Mouse (Mus musculus) stomach, embryonic 14.5 days (tissue): ENCODE data around the gene Kifc3. TPM values are rescaled to one million over a fixed set of nuclear protein-coding genes. Genes with fewer than 3 reads are reported as not detected.
"Not testable (repeated sequence)": the region's sequence is repeated elsewhere in the genome, so short reads cannot be mapped to it uniquely, and the experiment has no call there.

Experiments
- ATAC-seq: fragments of 200-750 bp; cut with Nextera tagmentation; 2 replicates; pipeline ENCODE4 v1.8.0; 2017; ENCODE audit warnings: low read depth, moderate TSS enrichment; ENCODE audit not compliant: insufficient number of reproducible peaks, insufficient read depth, low FRiP score
- H3K27ac ChIP-seq: fragments of 300-500 bp; sonication (generic); 2 replicates; pipeline ENCODE4 v1.5.1; 2014; ENCODE audit warnings: mild to moderate bottlenecking, low read length, moderate library complexity, mixed read lengths
- H3K27me3 ChIP-seq: fragments of 300-500 bp; sonication (generic); 2 replicates; pipeline ENCODE4 v1.6.1; 2014; ENCODE audit warnings: low read length, control low read depth, mixed read lengths; ENCODE audit not compliant: control insufficient read depth, insufficient read depth
- H3K36me3 ChIP-seq: fragments of 300-500 bp; sonication (generic); 2 replicates; pipeline ENCODE4 v1.6.1; 2014; ENCODE audit warnings: mild to moderate bottlenecking, control low read depth, low read length, moderate library complexity, mixed read lengths; ENCODE audit not compliant: control insufficient read depth, insufficient read depth
- H3K4me1 ChIP-seq: fragments of 300-500 bp; sonication (generic); 2 replicates; pipeline ENCODE4 v1.6.1; 2014; ENCODE audit warnings: low read length, control low read depth, mixed read lengths; ENCODE audit not compliant: control insufficient read depth, insufficient read depth
- H3K4me2 ChIP-seq: fragments of 300-500 bp; sonication (generic); replicated peaks from 2 replicates; pipeline ENCODE4 v1.6.1; 2014; ENCODE audit warnings: low read depth, low read length, control low read depth
- H3K4me3 ChIP-seq: fragments of 300-500 bp; sonication (generic); 2 replicates; pipeline ENCODE4 v1.5.1; 2014; ENCODE audit warnings: low read depth, low read length, control low read depth
- H3K9ac ChIP-seq: fragments of 300-500 bp; sonication (generic); replicated peaks from 2 replicates; pipeline ENCODE4 v1.6.1; 2014; ENCODE audit warnings: low read depth, mild to moderate bottlenecking, control low read depth, low read length, moderate library complexity, mixed read lengths
- H3K9me3 ChIP-seq: fragments of 300-500 bp; sonication (generic); 2 replicates; pipeline ENCODE4 v1.6.1; 2016; ENCODE audit warnings: low read depth, low read length, control low read depth; ENCODE audit not compliant: control insufficient read depth
- WGBS: fragments of 180-500 bp; shearing (Covaris S2); extraction: QIAGEN DNeasy Blood & Tissue Kit; methylation state at CpG from one replicate; pipeline ENCODE4 v1.1.7; 2014; 5-methylcytosine and 5-hydroxymethylcytosine counted together
- polyA plus RNA-seq: library from polyadenylated mRNA; unstranded; fragments of >200 nt; fragmentation: Nextera tagmentation; extraction: Ambion mirVana; gene quantifications from 2 replicates; pipeline ENCODE4 v1.2.1, GENCODE M21; 2014

The Kifc3 gene
- polyA plus RNA-seq, 1 experiment from 2014 or later, result 9.3 TPM

DNA sequence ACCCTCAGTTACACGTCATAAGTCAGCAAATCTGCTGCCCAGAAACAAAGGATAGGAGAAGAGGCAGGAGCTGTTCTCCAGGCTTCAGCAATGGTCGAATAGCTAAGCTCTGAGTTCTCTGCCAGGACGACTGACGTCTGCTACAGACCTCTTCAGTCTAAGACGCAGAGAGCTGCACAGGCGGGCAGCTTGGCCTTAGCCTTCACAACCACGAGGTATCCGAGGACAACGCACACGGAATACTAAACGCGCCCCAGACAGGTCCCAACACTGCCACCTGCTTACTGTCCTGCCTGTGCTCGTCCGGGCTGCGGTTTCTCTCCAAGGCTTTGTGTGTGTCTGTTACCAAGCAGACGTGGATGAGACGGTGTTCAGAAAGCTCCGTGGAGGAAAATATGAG is 26.8 kb downstream of the Kifc3 start:
- no peak for ATAC-seq
- 53% methylated on average over 18 of the region's 18 CpGs for WGBS

DNA sequence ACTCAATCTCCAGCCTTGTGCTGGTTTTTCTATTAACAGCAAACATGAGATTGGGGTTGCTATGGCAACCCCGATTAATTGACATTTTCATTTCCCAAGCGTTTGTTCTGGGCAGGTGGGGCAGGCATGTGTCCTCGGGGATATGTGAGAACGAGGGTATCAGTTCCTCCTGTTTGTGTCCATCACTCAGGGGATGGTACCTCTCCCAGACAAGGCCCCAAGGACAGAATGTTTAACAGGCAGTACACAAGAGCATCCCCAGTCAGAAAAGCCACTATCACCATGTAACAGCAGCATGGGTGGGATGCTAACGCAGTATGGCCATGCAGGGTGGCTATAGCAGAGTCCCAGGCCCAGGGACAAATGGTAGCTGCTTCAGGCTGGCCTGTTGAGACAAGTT is 27.3 kb downstream of the Kifc3 start:
- Histone ChIP-seq H3K27ac (no peak overlapping the region), H3K4me3 (no peak overlapping the region), H3K9me3 (no peaks in the 10 kb centered on the region), H3K36me3 (no peaks in the 10 kb centered on the region), H3K4me2 (no peak overlapping the region), H3K9ac (no peak overlapping the region), H3K4me1 (no peaks in the 10 kb centered on the region), H3K27me3 (no peaks in the 10 kb centered on the region)
- ATAC-seq, result no peak
- 54% methylated on average over 5 of the region's 5 CpGs for WGBS

More for the DNA sequence above, 26.8 kb downstream of the Kifc3 start:
- Histone ChIP-seq H3K4me3 (no peak overlapping the region), H3K4me2 (no peak overlapping the region), H3K9ac (no peak overlapping the region), H3K27ac (no peak overlapping the region), H3K4me1 (no peaks in the 10 kb centered on the region), H3K27me3 (no peaks in the 10 kb centered on the region), H3K36me3 (no peaks in the 10 kb centered on the region), H3K9me3 (no peaks in the 10 kb centered on the region)

GRCm38 (mm10) chr8:95172433-95172832 is 30.2 kb downstream of the Kifc3 start:
- Histone ChIP-seq H3K4me3 (no peak overlapping the region), H3K27me3 (no peaks in the 10 kb centered on the region), H3K27ac (no peak overlapping the region), H3K9ac (no peak overlapping the region), H3K4me1 (no peaks in the 10 kb centered on the region), H3K36me3 (no peaks in the 10 kb centered on the region), H3K9me3 (no peaks in the 10 kb centered on the region), H3K4me2 (no peak overlapping the region)
- no peak for ATAC-seq
- 54% methylated on average over 5 of the region's 5 CpGs for WGBS

DNA sequence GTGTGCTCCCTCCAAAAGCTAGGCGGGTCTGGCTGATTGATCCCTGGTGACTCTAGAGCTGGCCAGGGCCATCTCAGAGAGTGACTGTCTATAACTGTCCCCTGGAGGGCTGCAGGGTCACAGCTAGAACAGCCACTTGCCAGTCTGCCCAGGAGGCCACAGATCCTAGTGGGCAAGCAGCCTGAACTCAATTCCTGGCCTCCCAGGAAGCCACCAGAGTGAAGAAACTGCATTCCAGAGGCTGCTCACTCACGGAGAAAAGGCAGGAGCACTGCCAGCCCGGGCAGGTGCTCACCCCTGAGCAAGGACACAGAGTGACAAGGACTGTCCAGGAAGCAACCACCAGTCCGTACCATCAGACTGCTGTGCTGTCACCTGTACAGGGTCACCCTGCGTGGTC is 34.9 kb downstream of the Kifc3 start:
- no peak overlapping the region for H3K4me2 ChIP-seq
- H3K9ac ChIP-seq, result no peak overlapping the region
- H3K4me3 ChIP-seq, result no peak overlapping the region
- no peaks in the 10 kb centered on the region for H3K9me3 ChIP-seq
- no peak for ATAC-seq
- H3K4me1 ChIP-seq, result no peaks in the 10 kb centered on the region
- H3K27ac ChIP-seq, result no peak overlapping the region
- WGBS, result 64% methylated on average over 5 of the region's 5 CpGs
- no peaks in the 10 kb centered on the region for H3K27me3 ChIP-seq
- no peaks in the 10 kb centered on the region for H3K36me3 ChIP-seq

- Histone ChIP-seq H3K27ac (no peak overlapping the region), H3K4me2 (no peak overlapping the region), H3K9ac (no peak overlapping the region), H3K4me1 (no peaks in the 10 kb centered on the region), H3K27me3 (no peaks in the 10 kb centered on the region), H3K36me3 (no peaks in the 10 kb centered on the region), H3K9me3 (no peaks in the 10 kb centered on the region), H3K4me3 (no peak overlapping the region)
- WGBS, result 83% methylated on average over 7 of the region's 7 CpGs
- ATAC-seq, result no peak
Observed at GRCm38 (mm10) chr8:95166400-95166799, 36.2 kb downstream of the Kifc3 start.

DNA sequence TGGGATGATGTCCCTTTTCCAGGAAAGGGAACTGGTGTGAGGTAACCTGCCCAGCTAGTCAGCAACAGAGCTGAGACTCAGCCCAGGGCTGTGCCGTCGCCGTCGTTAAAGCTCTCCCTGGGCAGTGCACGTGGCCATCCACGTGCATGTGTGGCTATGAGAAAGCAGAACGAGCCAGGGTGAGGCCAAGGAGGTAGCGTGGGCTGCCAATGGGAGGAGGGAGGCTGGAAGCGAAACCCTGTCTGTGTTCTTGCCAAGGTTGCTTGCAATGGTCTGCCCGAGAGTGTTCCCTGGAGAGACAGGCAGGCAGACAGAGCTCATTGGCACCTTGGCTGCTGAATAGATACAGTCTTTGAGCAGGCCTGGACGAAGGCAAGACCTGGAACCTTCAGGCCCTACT is 36.7 kb downstream of the Kifc3 start:
- ATAC-seq, result no peak
- Histone ChIP-seq H3K36me3 (no peaks in the 10 kb centered on the region), H3K9me3 (no peaks in the 10 kb centered on the region), H3K4me1 (no peaks in the 10 kb centered on the region), H3K27me3 (no peaks in the 10 kb centered on the region), H3K4me2 (no peak overlapping the region), H3K27ac (no peak overlapping the region), H3K9ac (no peak overlapping the region), H3K4me3 (no peak overlapping the region)
- WGBS, result 82% methylated on average over 11 of the region's 11 CpGs

GRCm38 (mm10) chr8:95164469-95164868 is 38.1 kb downstream of the Kifc3 start:
- Histone ChIP-seq H3K27me3 (no peaks in the 10 kb centered on the region), H3K36me3 (no peaks in the 10 kb centered on the region), H3K4me3 (no peak overlapping the region), H3K9me3 (no peaks in the 10 kb centered on the region), H3K4me2 (no peak overlapping the region), H3K4me1 (no peaks in the 10 kb centered on the region), H3K27ac (no peak overlapping the region), H3K9ac (no peak overlapping the region)
- no peak for ATAC-seq
- WGBS, result 57% methylated on average over 7 of the region's 7 CpGs

DNA sequence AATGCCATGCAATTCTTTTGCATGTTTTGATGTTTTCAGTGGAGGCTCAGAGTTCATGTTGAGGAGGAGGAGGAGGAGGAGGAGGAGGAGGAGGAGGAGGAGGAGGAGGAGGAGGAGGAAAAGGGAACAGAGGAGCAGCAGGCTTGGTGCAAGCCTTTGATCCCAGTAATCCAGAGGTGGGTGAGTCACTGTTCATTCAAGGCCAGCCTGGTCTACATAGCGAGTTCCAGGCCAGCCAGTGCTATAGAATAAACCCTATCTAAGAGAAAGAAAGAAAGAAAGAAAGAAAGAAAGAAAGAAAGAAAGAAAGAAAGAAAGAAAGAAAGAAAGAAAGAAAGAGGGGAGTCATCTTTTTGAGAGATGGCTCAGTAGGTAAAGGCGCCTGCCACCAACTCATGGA is 38.6 kb downstream of the Kifc3 start:
- not testable (repeated sequence) for H3K36me3 ChIP-seq, H3K27ac ChIP-seq, H3K9me3 ChIP-seq, H3K4me2 ChIP-seq, H3K9ac ChIP-seq, H3K4me1 ChIP-seq, ATAC-seq, H3K4me3 ChIP-seq, H3K27me3 ChIP-seq
- 93% methylated on average over 2 of the region's 2 CpGs for WGBS

DNA sequence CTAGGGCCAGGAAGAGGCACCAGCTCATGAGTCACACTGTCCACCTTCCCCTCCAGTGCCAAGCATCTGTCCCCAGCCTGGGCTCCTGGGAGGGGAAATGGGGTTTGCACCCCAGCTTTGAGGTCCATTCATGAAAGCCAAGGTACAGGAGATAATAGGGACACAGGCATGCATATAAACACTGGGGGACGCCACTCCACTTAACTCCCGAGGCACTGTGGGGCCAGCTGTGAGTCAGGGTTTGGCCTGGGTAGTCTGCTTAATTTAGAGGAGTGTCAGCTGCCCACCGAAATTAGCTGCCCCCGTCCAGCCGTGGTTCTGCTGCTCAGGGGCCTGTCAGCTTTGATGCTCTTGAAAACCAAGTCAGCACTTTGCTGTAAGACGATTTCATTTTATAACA is 39.8 kb downstream of the Kifc3 start:
- Histone ChIP-seq H3K9me3 (no peaks in the 10 kb centered on the region), H3K27me3 (no peaks in the 10 kb centered on the region), H3K9ac (no peak overlapping the region), H3K4me1 (no peaks in the 10 kb centered on the region), H3K4me3 (no peak overlapping the region), H3K27ac (no peak overlapping the region), H3K4me2 (no peak overlapping the region), H3K36me3 (no peaks in the 10 kb centered on the region)
- 50% methylated on average over 6 of the region's 6 CpGs for WGBS
- no peak for ATAC-seq
